Comparison of ENCODE assay signal across 18 mouse cellular contexts in genomic region chr2:37883214-37883613, GRCm38 (mm10).
DNase-seq lines count a peak whose midpoint lies in the region; ATAC-seq and TF ChIP-seq lines count a peak whose summit lies in the region.
"Had no signal": no experiment of that assay in that cellular context is flagged by ENCODE, and none has a peak within 500 bp of the region (broad histone marks: within the 10 kb centered on the region; RNA-seq: fewer than 3 reads in every experiment).

No protein-coding gene starts in this region.

- no peak overlapping the region for H3K9ac ChIP-seq in midbrain, embryonic 12.5 days (replicated peaks)
- H3K9ac ChIP-seq in midbrain, embryonic 11.5 days (ENCODE audit: low read length): no peak overlapping the region
- no peak overlapping the region for H3K9ac ChIP-seq in neural tube, embryonic 13.5 days
- H3K9ac ChIP-seq in neural tube, embryonic 15.5 days (replicated peaks): no peak overlapping the region
- H3K9ac ChIP-seq in liver, postnatal 0 days (replicated peaks): no peak overlapping the region
- H3K9ac ChIP-seq: embryonic facial prominence, embryonic 13.5 days; heart, embryonic 13.5 days had no signal

- H3K27me3 ChIP-seq in midbrain, embryonic 12.5 days: no peaks in the 10 kb centered on the region
- no peaks in the 10 kb centered on the region for H3K27me3 ChIP-seq in midbrain, embryonic 11.5 days (ENCODE audit: control insufficient read depth, insufficient read depth, low read length)
- no peaks in the 10 kb centered on the region for H3K27me3 ChIP-seq in neural tube, embryonic 13.5 days
- H3K27me3 ChIP-seq in neural tube, embryonic 15.5 days (replicated peaks): no peaks in the 10 kb centered on the region
- no peaks in the 10 kb centered on the region for H3K27me3 ChIP-seq in liver, postnatal 0 days (ENCODE audit: insufficient read depth, low read length)
- H3K27me3 ChIP-seq: embryonic facial prominence, embryonic 13.5 days; heart, embryonic 13.5 days had no signal

- no peaks in the 10 kb centered on the region for H3K9me3 ChIP-seq in midbrain, embryonic 12.5 days
- H3K9me3 ChIP-seq in midbrain, embryonic 11.5 days (ENCODE audit: control insufficient read depth, low read length): no peaks in the 10 kb centered on the region
- no peaks in the 10 kb centered on the region for H3K9me3 ChIP-seq in neural tube, embryonic 13.5 days
- H3K9me3 ChIP-seq in neural tube, embryonic 15.5 days (replicated peaks): no peaks in the 10 kb centered on the region
- H3K9me3 ChIP-seq in liver, postnatal 0 days (ENCODE audit: low read length): no peaks in the 10 kb centered on the region
- H3K9me3 ChIP-seq: embryonic facial prominence, embryonic 13.5 days had no signal

- no peak overlapping the region for H3K4me3 ChIP-seq in midbrain, embryonic 12.5 days
- no peak overlapping the region for H3K4me3 ChIP-seq in midbrain, embryonic 11.5 days (ENCODE audit: low read depth, low read length)
- no peak overlapping the region for H3K4me3 ChIP-seq in neural tube, embryonic 13.5 days
- no peak overlapping the region for H3K4me3 ChIP-seq in neural tube, embryonic 15.5 days (replicated peaks)
- no peak overlapping the region for H3K4me3 ChIP-seq in liver, postnatal 0 days (ENCODE audit: low read depth, low read length)
- H3K4me3 ChIP-seq: embryonic facial prominence, embryonic 13.5 days; gastrocnemius, adult 2 months; heart, embryonic 13.5 days had no signal

- DNase-seq in heart, adult 11 months: peak; percentile 65
- no peak for DNase-seq in heart, postnatal 14 days
- no peak for DNase-seq in midbrain, embryonic 11.5 days (ENCODE audit: low spot score, missing footprints)
- no peak for DNase-seq in liver, postnatal 0 days
- DNase-seq in urinary bladder, postnatal 14 days (ENCODE audit: low spot score): no peak
- DNase-seq: adrenal gland, postnatal 14 days; cerebellum, adult 18-20 months; cerebellum, adult 9-11 months; cerebellum, postnatal 36 days; gastrocnemius, adult 2 months; gastrocnemius, postnatal 25 days; heart, postnatal 4 days had no signal

- WGBS in midbrain, embryonic 12.5 days: 60% methylated on average over 3 of the region's 3 CpGs
- WGBS in midbrain, embryonic 11.5 days: 77% methylated on average over 3 of the region's 3 CpGs
- whole genome bisulfite sequencing in neural tube, embryonic 13.5 days: 46% methylated on average over 3 of the region's 3 CpGs
- WGBS in neural tube, embryonic 15.5 days: 29% methylated on average over 3 of the region's 3 CpGs
- 88% methylated on average over 3 of the region's 3 CpGs for WGBS in liver, postnatal 0 days (ENCODE audit: insufficient replicate concordance)

- H3K4me1 ChIP-seq in midbrain, embryonic 12.5 days: peaks cover 22% of the 10 kb centered on the region
- H3K4me1 ChIP-seq in midbrain, embryonic 11.5 days (ENCODE audit: control insufficient read depth, insufficient read depth, low read length): no peaks in the 10 kb centered on the region; the same call in 1 of the 2 replicates
- peaks cover 40% of the 10 kb centered on the region for H3K4me1 ChIP-seq in neural tube, embryonic 13.5 days (replicated peaks)
- H3K4me1 ChIP-seq in neural tube, embryonic 15.5 days: peaks cover 16% of the 10 kb centered on the region
- H3K4me1 ChIP-seq in liver, postnatal 0 days (ENCODE audit: insufficient read depth): peaks cover 8% of the 10 kb centered on the region

- intact Hi-C loops in heart, postnatal 14 days (cut with DNase I): no loop called here

- no peak overlapping the region for H3K4me2 ChIP-seq in midbrain, embryonic 12.5 days (replicated peaks)
- no peak overlapping the region for H3K4me2 ChIP-seq in midbrain, embryonic 11.5 days
- no peak overlapping the region for H3K4me2 ChIP-seq in neural tube, embryonic 13.5 days
- H3K4me2 ChIP-seq in neural tube, embryonic 15.5 days: no peak overlapping the region
- no peak overlapping the region for H3K4me2 ChIP-seq in liver, postnatal 0 days (ENCODE audit: low read depth, low read length)
- H3K4me2 ChIP-seq: embryonic facial prominence, embryonic 13.5 days; heart, embryonic 13.5 days had no signal

- no peak for TF ChIP-seq EP300 in liver, postnatal 0 days (IDR thresholded peaks at IDR 0.05; ENCODE audit: low read depth)

- peak; percentile 69 for ATAC-seq in midbrain, embryonic 12.5 days (ENCODE audit: low FRiP score, low read depth)
- ATAC-seq in midbrain, embryonic 11.5 days (ENCODE audit: low FRiP score): no peak; the same call in 1 of the 2 replicates
- ATAC-seq in neural tube, embryonic 13.5 days (ENCODE audit: low read depth): peak; percentile 44; the same call in 1 of the 2 replicates
- ATAC-seq in neural tube, embryonic 15.5 days (ENCODE audit: low FRiP score): no peak
- ATAC-seq in liver, postnatal 0 days: no peak
- ATAC-seq: forebrain, embryonic 14.5 days had no signal

- TF ChIP-seq CTCF in liver, postnatal 0 days (IDR thresholded peaks at IDR 0.05; ENCODE audit: low read depth): no peak

- H3K36me3 ChIP-seq in midbrain, embryonic 12.5 days: no peaks in the 10 kb centered on the region
- no peaks in the 10 kb centered on the region for H3K36me3 ChIP-seq in midbrain, embryonic 11.5 days (ENCODE audit: control insufficient read depth, insufficient read depth, low read length)
- H3K36me3 ChIP-seq in neural tube, embryonic 13.5 days: no peaks in the 10 kb centered on the region
- no peaks in the 10 kb centered on the region for H3K36me3 ChIP-seq in neural tube, embryonic 15.5 days
- H3K36me3 ChIP-seq in liver, postnatal 0 days (replicated peaks; ENCODE audit: insufficient read depth, low read length): no peaks in the 10 kb centered on the region
- H3K36me3 ChIP-seq: embryonic facial prominence, embryonic 13.5 days; heart, embryonic 13.5 days had no signal

- peak overlapping the region; percentile 67 for H3K27ac ChIP-seq in midbrain, embryonic 12.5 days (replicated peaks)
- H3K27ac ChIP-seq in midbrain, embryonic 11.5 days (ENCODE audit: low read depth, low read length): no peak overlapping the region
- H3K27ac ChIP-seq in neural tube, embryonic 13.5 days (replicated peaks): peak overlapping the region; percentile 33; the same call in 1 of the 2 replicates
- H3K27ac ChIP-seq in neural tube, embryonic 15.5 days (replicated peaks): no peak overlapping the region
- H3K27ac ChIP-seq in liver, postnatal 0 days (ENCODE audit: low read depth): no peak overlapping the region
- H3K27ac ChIP-seq: embryonic facial prominence, embryonic 13.5 days; gastrocnemius, adult 2 months; heart, embryonic 13.5 days had no signal

Comparison
In these comparisons a context has a peak if more than half of its experiments do, and no peak if none do; other contexts are left out.
1. ATAC-seq: peak in midbrain, embryonic 12.5 days (single experiment) and neural tube, embryonic 13.5 days (single experiment); none in midbrain, embryonic 11.5 days (single experiment), neural tube, embryonic 15.5 days (single experiment) and liver, postnatal 0 days (single experiment).
2. H3K27ac ChIP-seq: peak in midbrain, embryonic 12.5 days (single experiment) and neural tube, embryonic 13.5 days (single experiment); none in midbrain, embryonic 11.5 days (single experiment), neural tube, embryonic 15.5 days (single experiment) and liver, postnatal 0 days (single experiment).